Mouse (Mus musculus) liver, embryonic 11.5 days (tissue): ENCODE data around the gene Pitpnm3. TPM values are rescaled to one million over a fixed set of nuclear protein-coding genes. Genes with fewer than 3 reads are reported as not detected.

Experiments
- ATAC-seq: fragments of 200-750 bp; cut with Nextera tagmentation; replicated peaks from 2 replicates; pipeline ENCODE4 v1.8.0; 2017; ENCODE audit warnings: moderate number of reproducible peaks, mild to moderate bottlenecking, moderate TSS enrichment, moderate library complexity; ENCODE audit not compliant: low FRiP score
- DNase-seq: peaks from one replicate; pipeline ENCODE4 v3.0.0-alpha.2; 2017; ENCODE audit warnings: low spot score
- H3K27ac ChIP-seq: fragments of 300-500 bp; sonication (generic); 2 replicates; pipeline ENCODE4 v1.5.1; 2014; ENCODE audit warnings: mild to moderate bottlenecking, low read depth, low read length, control low read depth
- H3K27me3 ChIP-seq: fragments of 300-500 bp; sonication (generic); replicated peaks from 2 replicates; pipeline ENCODE4 v1.6.1; 2014; ENCODE audit warnings: low read length, mixed read lengths; ENCODE audit not compliant: control insufficient read depth, insufficient read depth
- H3K36me3 ChIP-seq: fragments of 300-500 bp; sonication (generic); 2 replicates; pipeline ENCODE4 v1.6.1; 2014; ENCODE audit warnings: mild to moderate bottlenecking, low read length, moderate library complexity, mixed read lengths; ENCODE audit not compliant: control insufficient read depth, insufficient read depth
- H3K4me1 ChIP-seq: fragments of 300-500 bp; sonication (generic); replicated peaks from 2 replicates; pipeline ENCODE4 v1.6.1; 2014; ENCODE audit warnings: low read length, mixed read lengths; ENCODE audit not compliant: control insufficient read depth, insufficient read depth
- H3K4me2 ChIP-seq: fragments of 300-500 bp; sonication (generic); 2 replicates; pipeline ENCODE4 v1.6.1; 2014; ENCODE audit warnings: mild to moderate bottlenecking, control low read depth, moderate library complexity
- H3K4me3 ChIP-seq: fragments of 300-500 bp; sonication (generic); 2 replicates; pipeline ENCODE4 v1.5.1; 2014; ENCODE audit warnings: low read depth, low read length, control low read depth
- H3K9ac ChIP-seq: fragments of 300-500 bp; sonication (generic); 2 replicates; pipeline ENCODE4 v1.6.1; 2014; ENCODE audit warnings: low read depth, low read length, control low read depth
- H3K9me3 ChIP-seq: fragments of 300-500 bp; sonication (generic); 2 replicates; pipeline ENCODE4 v1.6.1; 2016; ENCODE audit warnings: low read length, inconsistent platforms, mixed read lengths; ENCODE audit not compliant: control insufficient read depth
- WGBS: fragments of 180-500 bp; shearing (Covaris S2); extraction: QIAGEN DNeasy Blood & Tissue Kit; methylation state at CpG from one replicate; pipeline ENCODE4 v1.1.7; 2014; 5-methylcytosine and 5-hydroxymethylcytosine counted together
- polyA plus RNA-seq: library from polyadenylated mRNA; unstranded; fragments of >200 nt; fragmentation: Nextera tagmentation; extraction: Ambion mirVana; gene quantifications from 2 replicates; pipeline ENCODE4 v1.2.1, GENCODE M21; 2014

The Pitpnm3 gene
- polyA plus RNA-seq, 1 experiment from 2014 or later = 0.08 TPM

DNA sequence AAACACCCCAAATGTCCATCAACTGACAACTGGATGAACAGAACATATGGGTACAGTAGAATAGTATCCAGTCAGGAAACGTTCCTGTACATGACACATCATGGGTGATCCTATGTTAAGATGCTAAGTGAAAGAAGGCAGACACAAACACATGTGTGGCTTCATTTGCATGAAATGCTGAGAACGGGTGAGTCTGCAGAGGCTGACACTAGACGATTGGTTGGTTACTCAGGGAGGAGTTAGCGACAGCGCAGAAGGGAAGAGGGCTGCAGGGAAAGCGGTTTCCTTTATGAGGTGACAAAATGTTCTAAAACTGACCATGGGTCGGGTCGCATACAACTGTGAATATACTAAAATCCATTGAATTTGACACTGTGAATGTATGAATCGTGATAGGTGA is 75.2 kb downstream of the Pitpnm3 start:
- no peaks in the 10 kb centered on the region for H3K9me3 ChIP-seq
- ATAC-seq (no peak), DNase-seq (no peak)
- 0 out of 2 replicates have a peak, but pooled peaks cover 2% of the 10 kb centered on the region for H3K27me3 ChIP-seq
- H3K9ac ChIP-seq = no peak overlapping the region
- H3K36me3 ChIP-seq = no peaks in the 10 kb centered on the region
- WGBS = 68% methylated on average over 9 of the region's 9 CpGs
- no peak overlapping the region for H3K27ac ChIP-seq
- no peak overlapping the region for H3K4me2 ChIP-seq
- no peak overlapping the region for H3K4me3 ChIP-seq
- H3K4me1 ChIP-seq = no peaks in the 10 kb centered on the region

GRCm38 (mm10) chr11:72057166-72057565 is 78.4 kb downstream of the Pitpnm3 start:
- Histone ChIP-seq H3K27me3 (peaks cover 11% of the 10 kb centered on the region; the same call in 1 of the 2 replicates), H3K27ac (no peak overlapping the region), H3K4me3 (no peak overlapping the region), H3K4me2 (no peak overlapping the region), H3K9ac (no peak overlapping the region), H3K36me3 (no peaks in the 10 kb centered on the region), H3K9me3 (no peaks in the 10 kb centered on the region), H3K4me1 (no peaks in the 10 kb centered on the region)
- ATAC-seq = no peak
- DNase-seq = no peak
- 51% methylated on average over 3 of the region's 3 CpGs for WGBS

DNA sequence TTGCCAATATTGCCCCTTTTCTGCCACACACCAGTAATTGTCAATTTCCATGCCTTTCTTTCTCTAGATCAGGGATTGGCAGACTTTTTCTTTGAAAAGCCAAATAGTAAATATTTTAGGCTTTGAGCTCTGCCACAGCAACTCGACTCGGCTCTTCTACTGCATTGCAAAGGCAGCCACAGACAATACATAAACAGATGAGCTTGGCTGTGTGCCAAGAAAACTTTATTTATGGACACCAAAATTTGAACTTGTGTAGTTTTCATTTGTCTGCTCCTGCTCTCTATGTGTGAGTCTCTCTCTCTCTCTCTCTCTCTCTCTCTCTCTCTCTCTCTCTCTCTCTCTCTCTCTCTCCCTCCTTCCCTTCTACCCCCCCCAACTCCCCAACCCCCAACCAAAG is 80.4 kb downstream of the Pitpnm3 start:
- Histone ChIP-seq H3K36me3 (no peaks in the 10 kb centered on the region), H3K27ac (no peak overlapping the region), H3K4me3 (no peak overlapping the region), H3K9ac (no peak overlapping the region), H3K27me3 (peaks cover 28% of the 10 kb centered on the region), H3K9me3 (no peaks in the 10 kb centered on the region), H3K4me1 (peaks cover 4% of the 10 kb centered on the region; the same call in 1 of the 2 replicates), H3K4me2 (no peak overlapping the region)
- ATAC-seq = no peak
- DNase-seq = no peak
- 66% methylated on average over 2 of the region's 2 CpGs for WGBS

- ATAC-seq = peak; percentile 26; the same call in 1 of the 2 replicates
These were observed 82.9 kb downstream of the Pitpnm3 start for GRCm38 (mm10) chr11:72052636-72053035.

DNA sequence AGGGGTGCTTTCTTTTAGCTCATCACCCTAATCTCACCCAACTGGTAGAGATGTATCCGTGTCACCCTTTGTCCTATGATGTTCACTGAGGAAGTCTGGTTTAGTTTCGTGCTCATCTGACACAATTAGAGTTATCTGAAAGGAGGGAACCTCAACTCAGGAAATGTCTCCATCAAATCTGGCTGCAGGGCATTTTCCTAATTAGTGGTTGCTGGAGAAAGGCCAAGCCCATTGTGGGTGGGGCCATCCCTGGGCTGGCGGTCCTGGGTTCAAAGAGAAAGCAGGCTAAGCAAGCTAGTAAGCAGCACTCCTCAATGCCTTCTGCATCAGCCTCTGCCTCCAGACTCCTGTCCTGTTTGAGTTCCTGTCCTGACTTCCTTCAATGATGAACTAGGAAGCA is 83.4 kb downstream of the Pitpnm3 start:
- Histone ChIP-seq H3K27me3 (peaks cover 37% of the 10 kb centered on the region), H3K36me3 (no peaks in the 10 kb centered on the region), H3K9me3 (no peaks in the 10 kb centered on the region), H3K9ac (no peak overlapping the region), H3K4me1 (peaks cover 4% of the 10 kb centered on the region; the same call in 1 of the 2 replicates), H3K4me2 (no peak overlapping the region), H3K27ac (no peak overlapping the region), H3K4me3 (no peak overlapping the region)
- DNase-seq (no peak), ATAC-seq (no peak)
- 42% methylated on average over 3 of the region's 3 CpGs for WGBS

More at GRCm38 (mm10) chr11:72052636-72053035, 82.9 kb downstream of the Pitpnm3 start:
- H3K4me1 ChIP-seq = peaks cover 4% of the 10 kb centered on the region; the same call in 1 of the 2 replicates
- DNase-seq = no peak
- no peak overlapping the region for H3K9ac ChIP-seq
- WGBS = 11% methylated on average over 5 of the region's 5 CpGs
- peaks cover 37% of the 10 kb centered on the region for H3K27me3 ChIP-seq
- H3K27ac ChIP-seq = no peak overlapping the region
- H3K4me3 ChIP-seq = no peak overlapping the region
- no peaks in the 10 kb centered on the region for H3K9me3 ChIP-seq
- no peaks in the 10 kb centered on the region for H3K36me3 ChIP-seq
- no peak overlapping the region for H3K4me2 ChIP-seq

GRCm38 (mm10) chr11:72050895-72051858 is 84.4 kb downstream of the Pitpnm3 start:
- Histone ChIP-seq H3K9me3 (no peaks in the 10 kb centered on the region), H3K9ac (peak overlapping the region; percentile 37; the same call in 1 of the 2 replicates), H3K36me3 (peaks cover 4% of the 10 kb centered on the region; the same call in 1 of the 2 replicates), H3K27me3 (peaks cover 37% of the 10 kb centered on the region), H3K4me2 (peak overlapping the region; percentile 69), H3K27ac (no peak overlapping the region), H3K4me1 (peaks cover 4% of the 10 kb centered on the region; the same call in 1 of the 2 replicates), H3K4me3 (peak overlapping the region; percentile 50)
- DNase-seq (no peak), ATAC-seq (no peak)
- WGBS = 5% methylated on average over 45 of the region's 45 CpGs

GRCm38 (mm10) chr11:72050168-72050894 is 85.2 kb downstream of the Pitpnm3 start:
- Histone ChIP-seq H3K9me3 (no peaks in the 10 kb centered on the region), H3K4me1 (peaks cover 4% of the 10 kb centered on the region; the same call in 1 of the 2 replicates), H3K36me3 (peaks cover 4% of the 10 kb centered on the region; the same call in 1 of the 2 replicates), H3K4me2 (peak overlapping the region; percentile 69), H3K9ac (peak overlapping the region; percentile 37; the same call in 1 of the 2 replicates), H3K27ac (no peak overlapping the region), H3K27me3 (peaks cover 37% of the 10 kb centered on the region), H3K4me3 (peak overlapping the region; percentile 50)
- DNase-seq (no peak), ATAC-seq (no peak)
- WGBS = 23% methylated on average over 14 of the region's 14 CpGs

DNA sequence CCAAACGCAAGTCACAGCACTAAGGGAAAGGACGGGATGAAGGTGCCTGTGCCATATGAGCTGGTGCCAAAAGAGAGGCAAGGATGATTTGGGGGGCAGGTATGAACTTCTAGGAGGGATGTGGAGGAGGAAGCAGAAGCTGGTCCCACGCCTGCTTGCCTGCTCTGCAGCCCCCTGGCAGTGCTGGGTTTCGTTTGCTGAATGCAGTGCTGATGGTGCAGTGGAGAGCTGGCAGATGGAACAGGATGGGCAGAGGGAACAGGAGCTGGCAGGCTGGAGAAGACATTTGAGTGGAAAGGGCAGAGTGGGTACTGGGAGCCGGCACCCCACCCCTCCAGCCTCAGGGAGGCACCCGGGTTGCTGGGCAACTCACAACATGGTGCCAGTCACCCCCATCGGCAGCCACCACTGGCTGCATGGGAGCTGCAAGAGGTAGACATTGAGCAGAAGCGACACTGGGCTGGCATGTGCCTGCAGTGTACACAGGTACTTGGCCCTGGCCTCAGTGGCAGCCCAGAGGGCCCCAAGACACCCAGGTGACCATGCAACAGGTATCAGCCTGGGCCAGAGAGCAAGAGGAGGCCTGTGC is 86.3 kb downstream of the Pitpnm3 start:
- peaks cover 4% of the 10 kb centered on the region; the same call in 1 of the 2 replicates for H3K4me1 ChIP-seq
- H3K27me3 ChIP-seq = peaks cover 37% of the 10 kb centered on the region
- WGBS = 73% methylated on average over 8 of the region's 8 CpGs

More for the DNA sequence above, 86.3 kb downstream of the Pitpnm3 start:
- H3K9me3 ChIP-seq = no peaks in the 10 kb centered on the region
- no peak overlapping the region for H3K4me2 ChIP-seq
- DNase-seq = no peak
- no peak for ATAC-seq
- H3K27ac ChIP-seq = no peak overlapping the region
- no peak overlapping the region for H3K9ac ChIP-seq
- H3K36me3 ChIP-seq = peaks cover 4% of the 10 kb centered on the region; the same call in 1 of the 2 replicates
- H3K4me3 ChIP-seq = no peak overlapping the region
